Mouse (Mus musculus): Measurements from ENCODE around the gene Olfr806.

The Olfr806 gene

DNA sequence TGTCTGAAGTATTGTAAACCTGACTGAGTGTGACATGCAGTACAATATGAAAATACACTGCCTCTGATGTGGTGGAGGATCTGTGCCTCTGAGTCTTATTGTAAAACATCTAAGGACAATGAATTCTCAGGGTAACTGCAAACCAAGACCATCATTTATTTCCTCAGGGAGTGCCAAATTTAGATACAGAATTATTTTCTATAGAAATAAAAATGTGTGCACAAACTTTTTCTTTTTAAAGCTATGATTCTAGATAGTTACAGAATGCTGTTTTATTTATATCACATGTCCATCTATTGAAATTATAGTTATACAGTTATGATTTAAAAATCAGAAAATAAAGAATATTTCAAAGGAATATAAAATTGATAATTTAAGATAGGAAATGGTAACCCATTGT is at the start of gene Olfr806:
Olfr806 (minus strand) TSS at position 101 of the 400 bp plus-strand sequence.
- no peak for DNase-seq (ENCODE audit: low spot score)

DNA sequence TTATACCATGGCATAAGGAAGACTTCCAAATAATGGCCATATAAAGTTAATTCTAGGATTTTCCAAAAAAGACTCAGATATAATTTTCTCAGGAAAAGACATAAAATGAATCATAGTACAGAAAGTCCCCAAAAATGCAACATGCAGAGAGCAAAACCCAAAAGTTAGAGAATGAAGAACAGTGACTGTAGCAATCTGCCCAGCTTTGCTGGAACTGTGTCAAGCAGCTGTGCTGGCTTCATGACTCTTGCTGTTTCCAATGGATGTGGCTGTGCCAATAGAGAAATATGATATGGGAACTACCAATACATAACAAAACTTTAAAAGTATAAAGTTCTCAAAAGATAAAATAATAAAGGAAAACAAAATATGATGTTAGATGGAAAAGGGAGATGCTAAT is 36.4 kb upstream of the Olfr806 start:
- DNase-seq (ENCODE audit: low spot score): no peak

DNA sequence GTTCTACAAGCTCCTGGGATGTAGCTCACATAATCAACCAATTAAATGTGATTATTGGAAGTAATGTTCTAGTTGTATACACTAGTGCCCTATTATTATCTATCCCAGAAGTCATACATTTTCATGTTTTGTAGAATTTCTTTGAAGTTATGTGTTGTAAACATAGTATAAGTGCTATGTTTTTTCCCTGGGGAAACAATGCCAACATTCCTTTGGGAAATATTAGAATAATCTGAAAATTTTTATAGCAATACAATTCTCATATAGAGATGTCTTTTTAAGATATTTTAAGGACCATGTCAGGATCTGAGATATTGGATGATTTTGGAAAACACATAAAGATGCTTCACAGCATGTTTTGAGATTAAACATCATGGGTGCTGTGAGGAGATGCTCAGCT is 32.6 kb upstream of the Olfr806 start, which contains the start of gene Olfr809:
Olfr809 (plus strand) TSS at position 301 of the 400 bp plus-strand sequence.
- DNase-seq (ENCODE audit: low spot score): no peak

DNA sequence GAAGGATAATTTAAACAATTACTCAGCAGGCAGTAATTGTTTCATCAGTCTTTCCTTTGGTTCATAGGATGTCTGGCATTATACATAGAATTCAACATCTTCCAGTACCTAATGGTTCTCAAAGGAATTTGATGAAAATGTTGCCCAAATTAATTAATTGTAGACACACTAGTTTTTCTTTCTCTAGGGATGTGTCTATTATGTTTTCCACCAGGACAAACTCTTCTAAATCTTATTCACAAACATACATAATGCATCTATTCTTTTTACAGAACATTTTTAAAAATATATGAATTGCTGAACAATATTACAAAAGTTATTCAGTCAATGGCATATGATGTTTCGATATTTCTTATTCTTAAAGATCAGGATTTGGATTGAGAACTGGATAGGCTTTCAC is 23.5 kb upstream of the Olfr806 start, which contains the start of gene Olfr808:
Olfr808 (plus strand) TSS at position 301 of the 400 bp plus-strand sequence.
- DNase-seq (ENCODE audit: low spot score): no peak

DNA sequence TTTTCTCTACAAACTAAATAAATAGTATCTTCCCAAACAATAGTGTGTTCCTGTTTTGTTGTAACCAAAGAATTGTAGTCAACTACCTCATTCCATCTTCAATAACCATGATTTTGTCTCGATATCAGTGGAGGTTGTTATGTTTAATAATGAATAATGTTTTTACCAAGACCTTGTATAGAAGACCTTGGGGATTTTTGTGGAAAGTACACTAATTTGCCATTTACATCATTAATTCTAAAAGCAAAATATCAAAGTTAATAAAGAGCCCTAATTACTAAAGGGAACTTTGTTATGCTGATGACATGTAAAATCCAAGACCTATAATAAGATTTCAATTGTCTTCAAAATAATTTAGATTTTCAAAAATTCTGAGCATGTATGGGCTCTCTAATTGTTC is 16.0 kb upstream of the Olfr806 start, which contains the start of gene Olfr807:
Olfr807 (minus strand) TSS at position 101 of the 400 bp plus-strand sequence.
- DNase-seq (ENCODE audit: low spot score): no peak

DNA sequence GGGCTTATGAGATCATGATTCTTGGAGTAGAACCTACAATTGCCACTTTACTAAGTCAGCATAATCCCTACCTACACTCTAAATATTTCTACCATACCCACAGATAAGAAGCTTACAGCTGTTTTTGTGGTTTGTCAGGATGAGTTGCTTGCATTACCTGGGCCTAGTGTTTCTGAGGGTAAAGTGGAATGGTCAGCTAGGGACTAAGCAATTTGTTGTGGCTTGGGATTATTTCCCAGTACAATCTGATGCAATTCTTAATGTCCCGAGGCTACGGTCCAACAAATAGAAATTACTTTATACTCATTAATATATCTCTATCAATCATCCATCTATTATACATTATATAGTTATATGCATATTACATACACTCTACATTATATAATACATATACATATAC is 12.4 kb downstream of the Olfr806 start, which contains the start of gene Olfr805:
Olfr805 (minus strand) TSS at position 101 of the 400 bp plus-strand sequence.
- DNase-seq (ENCODE audit: low spot score): no peak

DNA sequence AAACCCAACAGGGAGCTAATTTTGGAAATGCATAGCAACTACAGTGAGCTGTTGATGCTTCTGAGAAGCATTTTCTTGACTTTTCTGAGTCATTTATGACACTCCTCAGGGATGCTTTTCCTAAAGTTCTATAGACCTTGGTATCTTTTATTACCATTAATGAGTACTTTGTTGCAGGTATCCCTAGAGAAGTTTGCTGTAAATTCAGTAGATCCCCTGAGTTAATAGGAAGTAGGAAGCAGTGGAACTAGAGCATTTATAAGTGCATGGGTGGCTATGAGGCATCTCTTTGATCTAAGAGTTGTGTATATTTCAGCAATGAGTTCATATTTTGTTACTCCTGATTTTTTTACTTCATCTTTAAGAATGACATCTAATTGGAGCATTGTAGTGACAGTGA is 38.8 kb downstream of the Olfr806 start, which contains the start of gene Olfr804:
Olfr804 (plus strand) TSS at position 301 of the 400 bp plus-strand sequence.
- no peak for DNase-seq (ENCODE audit: low spot score)

DNA sequence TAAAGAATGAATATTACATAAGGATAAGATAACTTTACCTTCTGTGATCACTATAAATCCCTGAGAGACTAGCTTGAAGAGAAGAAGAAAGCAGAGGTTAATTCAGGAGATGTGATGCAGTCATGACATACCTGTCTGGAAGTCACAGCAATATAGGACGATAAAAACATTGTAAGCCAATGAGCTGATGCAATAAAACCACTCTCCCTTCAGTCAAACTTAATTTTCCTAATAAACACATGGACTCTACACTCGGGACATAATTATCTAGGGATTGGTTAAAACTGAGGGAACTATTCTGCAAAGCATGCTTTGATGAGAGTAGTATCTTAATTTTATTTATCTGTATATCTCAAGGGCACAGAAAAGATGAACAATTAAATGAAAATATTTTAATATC is 47.5 kb downstream of the Olfr806 start, which contains the start of gene Olfr803:
Olfr803 (minus strand) TSS at position 101 of the 400 bp plus-strand sequence.
- no peak for DNase-seq (ENCODE audit: low spot score)

DNA sequence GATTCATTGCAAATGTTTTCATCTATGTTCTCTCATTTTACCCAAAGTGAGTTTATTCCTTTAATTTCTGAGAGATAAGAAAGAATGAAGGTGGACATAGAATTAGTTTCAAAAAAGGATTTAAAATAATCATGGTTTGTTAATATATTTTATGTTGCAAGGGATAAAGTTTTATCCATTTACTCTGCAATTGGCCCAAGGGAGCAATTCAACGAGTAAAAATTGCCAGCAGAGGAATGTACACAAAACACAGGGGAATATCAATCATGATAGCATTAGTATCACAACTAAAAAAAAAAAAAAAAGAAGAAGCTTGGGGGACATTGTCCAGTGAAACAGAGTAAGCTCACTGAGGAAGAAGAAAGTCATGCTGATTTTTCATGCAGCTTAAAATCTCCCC is 53.7 kb downstream of the Olfr806 start, which contains the start of gene Olfr802:
Olfr802 (minus strand) TSS at position 101 of the 400 bp plus-strand sequence.
- no peak for DNase-seq (ENCODE audit: low spot score)

All from testis, postnatal 10 days (tissue).